Mouse (Mus musculus) retina, embryonic 14.5 days (tissue): Measurements from ENCODE around the gene Izumo2.

ENCODE experiments used
- DNase-seq: peaks from one replicate; pipeline ENCODE4 v3.0.0-alpha.2; 2015; ENCODE audit warnings: low spot score

Gene Izumo2

GRCm38 (mm10) chr7:44708574-44708973, at the start of gene Izumo2:
Gene Izumo2, plus strand, starts transcription at chr7:44708742.
- no peak for DNase-seq

- no peak for DNase-seq
Observed at GRCm38 (mm10) chr7:44661219-44661618, 47.3 kb upstream of the Izumo2 start.

- DNase-seq = no peak
Observed at GRCm38 (mm10) chr7:44662168-44662567, 46.4 kb upstream of the Izumo2 start.

- no peak for DNase-seq
Observed at GRCm38 (mm10) chr7:44662569-44662968, 46.0 kb upstream of the Izumo2 start.

- no peak for DNase-seq
Observed at GRCm38 (mm10) chr7:44663546-44663945, 45.0 kb upstream of the Izumo2 start.

- DNase-seq = no peak
Observed at GRCm38 (mm10) chr7:44664731-44665130, 43.8 kb upstream of the Izumo2 start.

- peak; percentile 14 for DNase-seq
Observed at GRCm38 (mm10) chr7:44666462-44666861, 42.1 kb upstream of the Izumo2 start.

- no peak for DNase-seq
Observed at GRCm38 (mm10) chr7:44667996-44668738, 40.4 kb upstream of the Izumo2 start.

- DNase-seq = no peak
Observed at GRCm38 (mm10) chr7:44669103-44669502, 39.4 kb upstream of the Izumo2 start.

GRCm38 (mm10) chr7:44670803-44671202, 37.7 kb upstream of the Izumo2 start, which contains the start of gene Myh14:
Gene Myh14, minus strand, starts transcription at chr7:44670843.
- DNase-seq = peak; percentile 93

- DNase-seq = no peak
Observed at GRCm38 (mm10) chr7:44672193-44672592, 36.3 kb upstream of the Izumo2 start.

GRCm38 (mm10) chr7:44674511-44674910, 34.0 kb upstream of the Izumo2 start:
- no peak for DNase-seq

GRCm38 (mm10) chr7:44675171-44675570, 33.4 kb upstream of the Izumo2 start:
- DNase-seq = no peak

- no peak for DNase-seq
Observed at GRCm38 (mm10) chr7:44676126-44676525, 32.4 kb upstream of the Izumo2 start.

- DNase-seq = no peak
Observed at GRCm38 (mm10) chr7:44676611-44677010, 31.9 kb upstream of the Izumo2 start.

GRCm38 (mm10) chr7:44683656-44684055, 24.9 kb upstream of the Izumo2 start:
- no peak for DNase-seq

GRCm38 (mm10) chr7:44685531-44686402, 22.8 kb upstream of the Izumo2 start:
- no peak for DNase-seq

- DNase-seq = no peak
Observed at GRCm38 (mm10) chr7:44688890-44689289, 19.7 kb upstream of the Izumo2 start.

GRCm38 (mm10) chr7:44689331-44689730, 19.2 kb upstream of the Izumo2 start:
- DNase-seq = no peak

- no peak for DNase-seq
Observed at GRCm38 (mm10) chr7:44693427-44694175, 14.9 kb upstream of the Izumo2 start.

GRCm38 (mm10) chr7:44695223-44695622, 13.3 kb upstream of the Izumo2 start:
- DNase-seq = no peak

GRCm38 (mm10) chr7:44697191-44697710, 11.3 kb upstream of the Izumo2 start:
- no peak for DNase-seq
